Comparison of ENCODE assay signal across 8 mouse cellular contexts in genomic region chr3:9520051-9520727, GRCm38 (mm10).
DNase-seq lines count a peak whose midpoint lies in the region; ATAC-seq and TF ChIP-seq lines count a peak whose summit lies in the region.

No protein-coding gene starts in this region.

- no peak overlapping the region for H3K4me3 ChIP-seq in spleen, adult 2 months (ENCODE audit: extremely low read depth, insufficient read depth, insufficient read length)
- H3K4me3 ChIP-seq in forebrain, embryonic 13.5 days: no peak overlapping the region; the same call in 1 of the 2 replicates
- no peak overlapping the region for H3K4me3 ChIP-seq in liver, adult 2 months (ENCODE audit: insufficient read depth, low read depth, low read length)
- H3K4me3 ChIP-seq in midbrain, embryonic 16.5 days (ENCODE audit: low read depth, low read length): no peak overlapping the region
- H3K4me3 ChIP-seq in thymus, adult 2 months (ENCODE audit: control insufficient read depth, insufficient read depth, low read length): no peak overlapping the region

- no peaks in the 10 kb centered on the region for H3K79me2 ChIP-seq in liver, adult 2 months (ENCODE audit: control insufficient read depth, insufficient read depth, low read length)

- H3K27ac ChIP-seq in spleen, adult 2 months (ENCODE audit: insufficient read depth, low read length): peak overlapping the region; percentile 6; the same call in 1 of the 2 replicates
- peak overlapping the region; percentile 59 for H3K27ac ChIP-seq in forebrain, embryonic 13.5 days
- peak overlapping the region; percentile 49 for H3K27ac ChIP-seq in liver, adult 2 months (replicated peaks; ENCODE audit: insufficient read depth, low read depth, low read length)
- peak overlapping the region; percentile 67 for H3K27ac ChIP-seq in midbrain, embryonic 16.5 days (ENCODE audit: low read length)
- H3K27ac ChIP-seq in thymus, adult 2 months (ENCODE audit: control insufficient read depth, insufficient read depth, low read length): peak overlapping the region; percentile 82

- intact Hi-C loops in heart, postnatal 10 days (cut with DNase I): no loop called here

- H3K9ac ChIP-seq in forebrain, embryonic 13.5 days: peak overlapping the region; percentile 31; the same call in 1 of the 2 replicates
- no peak overlapping the region for H3K9ac ChIP-seq in liver, adult 2 months (ENCODE audit: low read depth, low read length)
- H3K9ac ChIP-seq in midbrain, embryonic 16.5 days (ENCODE audit: low read depth, low read length): peak overlapping the region; percentile 48; the same call in 1 of the 2 replicates

- H3K9me3 ChIP-seq in forebrain, embryonic 13.5 days (replicated peaks): no peaks in the 10 kb centered on the region
- no peaks in the 10 kb centered on the region for H3K9me3 ChIP-seq in midbrain, embryonic 16.5 days (replicated peaks; ENCODE audit: control insufficient read depth, low read length, poor library complexity, severe bottlenecking)

- TF ChIP-seq POLR2A in spleen, adult 2 months (IDR thresholded peaks at IDR 0.05; ENCODE audit: low read depth, low read length): no peak
- TF ChIP-seq POLR2A in liver, adult 2 months (IDR thresholded peaks at IDR 0.05; ENCODE audit: extremely low read depth, insufficient read depth, low read length): no peak
- TF ChIP-seq POLR2A in thymus, adult 2 months (IDR thresholded peaks at IDR 0.05; ENCODE audit: control insufficient read depth, extremely low read depth, insufficient read depth, low read length, poor library complexity): no peak

- no peak for TF ChIP-seq CTCF in spleen, adult 2 months (IDR thresholded peaks at IDR 0.05; ENCODE audit: extremely low read depth, insufficient read depth, insufficient read length, insufficient replicate concordance)
- no peak for TF ChIP-seq CTCF in liver, adult 2 months (IDR thresholded peaks at IDR 0.05; ENCODE audit: low read depth, low read length)
- no peak for TF ChIP-seq CTCF in thymus, adult 2 months (IDR thresholded peaks at IDR 0.05; ENCODE audit: borderline replicate concordance, control insufficient read depth, extremely low read depth, insufficient read depth, low read length, poor library complexity)

- H3K36me3 ChIP-seq in spleen, adult 2 months (ENCODE audit: control insufficient read depth, insufficient read depth, low read length): no peaks in the 10 kb centered on the region
- H3K36me3 ChIP-seq in forebrain, embryonic 13.5 days (ENCODE audit: poor library complexity, severe bottlenecking): no peaks in the 10 kb centered on the region
- no peaks in the 10 kb centered on the region for H3K36me3 ChIP-seq in liver, adult 2 months (ENCODE audit: control insufficient read depth, insufficient read depth, low read length)
- H3K36me3 ChIP-seq in midbrain, embryonic 16.5 days (ENCODE audit: control insufficient read depth, insufficient read depth, low read length): no peaks in the 10 kb centered on the region
- H3K36me3 ChIP-seq in thymus, adult 2 months (ENCODE audit: control insufficient read depth, insufficient read depth, low read length): no peaks in the 10 kb centered on the region

- H3K4me2 ChIP-seq in forebrain, embryonic 13.5 days: peak overlapping the region; percentile 43
- peak overlapping the region; percentile 15; the same call in 1 of the 2 replicates for H3K4me2 ChIP-seq in midbrain, embryonic 16.5 days (ENCODE audit: low read length)

- H3K27me3 ChIP-seq in spleen, adult 2 months (ENCODE audit: control insufficient read depth, insufficient read depth, low read length): no peaks in the 10 kb centered on the region
- peaks cover 48% of the 10 kb centered on the region for H3K27me3 ChIP-seq in forebrain, embryonic 13.5 days
- no peaks in the 10 kb centered on the region for H3K27me3 ChIP-seq in liver, adult 2 months (ENCODE audit: control insufficient read depth, insufficient read depth, low read length)
- no peaks in the 10 kb centered on the region; the same call in 1 of the 2 replicates for H3K27me3 ChIP-seq in midbrain, embryonic 16.5 days (ENCODE audit: control insufficient read depth, insufficient read depth, low read depth, low read length)
- H3K27me3 ChIP-seq in thymus, adult 2 months (ENCODE audit: control insufficient read depth, insufficient read depth, low read length): no peaks in the 10 kb centered on the region

- ATAC-seq in forebrain, embryonic 13.5 days: peak; percentile 95
- ATAC-seq in midbrain, embryonic 16.5 days: peak; percentile 90

- peaks cover 3% of the 10 kb centered on the region for H3K4me1 ChIP-seq in spleen, adult 2 months (ENCODE audit: control insufficient read depth, insufficient read depth, insufficient read length)
- H3K4me1 ChIP-seq in forebrain, embryonic 13.5 days: peaks cover 52% of the 10 kb centered on the region
- peaks cover 14% of the 10 kb centered on the region; the same call in 1 of the 2 replicates for H3K4me1 ChIP-seq in liver, adult 2 months (ENCODE audit: control insufficient read depth, insufficient read depth, low read length)
- H3K4me1 ChIP-seq in midbrain, embryonic 16.5 days (ENCODE audit: control insufficient read depth, insufficient read depth, low read length): peaks cover 26% of the 10 kb centered on the region
- H3K4me1 ChIP-seq in thymus, adult 2 months (replicated peaks; ENCODE audit: control insufficient read depth, insufficient read depth, low read length): peaks cover 24% of the 10 kb centered on the region

- 42% methylated on average over 17 of the region's 17 CpGs for WGBS in spleen, adult 2 months
- WGBS in forebrain, embryonic 13.5 days: 3% methylated on average over 17 of the region's 17 CpGs
- whole genome bisulfite sequencing in liver, adult 2 months: 18% methylated on average over 17 of the region's 17 CpGs
- WGBS in midbrain, embryonic 16.5 days: 4% methylated on average over 17 of the region's 17 CpGs
- WGBS in thymus, adult 2 months: 36% methylated on average over 17 of the region's 17 CpGs

- DNase-seq in spleen, adult 2 months (ENCODE audit: low read depth in 1 of 2, low spot score in 2 of 2): peak in 1 of 2 experiments; percentile 5
- DNase-seq in spleen, postnatal 10 days (ENCODE audit: low spot score in 2 of 2): no peak
- peak; percentile 84 to 87 for DNase-seq in heart, postnatal 10 days
- peak; percentile 86 for DNase-seq in kidney, postnatal 14 days
- DNase-seq in liver, adult 2 months (ENCODE audit: extremely low read depth, low read depth, low spot score): peak; percentile 97
- peak; percentile 57 for DNase-seq in thymus, adult 2 months

Comparison
In these comparisons a context has a peak if more than half of its experiments do, and no peak if none do; other contexts are left out.
1. DNase-seq: peak in heart, postnatal 10 days (2 of 2), kidney, postnatal 14 days (single experiment), liver, adult 2 months (single experiment) and thymus, adult 2 months (single experiment); none in spleen, postnatal 10 days (0 of 2).
2. H3K27ac ChIP-seq: peak in every context shown above with its lines; median percentile 82 in thymus, adult 2 months; 67 in midbrain, embryonic 16.5 days; 59 in forebrain, embryonic 13.5 days; 49 in liver, adult 2 months; 6 in spleen, adult 2 months.